Mouse (Mus musculus) forebrain, postnatal 0 days (tissue): Measurements from ENCODE around the gene Tysnd1. TPM values are rescaled to one million over a fixed set of nuclear protein-coding genes. Genes with fewer than 3 reads are reported as not detected.

Experiments used
- ATAC-seq: fragments of 200-750 bp; cut with Nextera tagmentation; 2 replicates; pipeline ENCODE4 v1.8.0; 2017; ENCODE audit warnings: mild to moderate bottlenecking, moderate library complexity
- DNase-seq: peaks from one replicate; pipeline ENCODE4 v3.0.0-alpha.2; 2015
- H3K27ac ChIP-seq: fragments of 300-500 bp; sonication (generic); 2 replicates; pipeline ENCODE4 v1.5.1; 2014; ENCODE audit warnings: low read depth, mild to moderate bottlenecking, antibody characterized with exemption, low read length, moderate library complexity, mixed read lengths
- H3K27me3 ChIP-seq: fragments of 300-500 bp; sonication (generic); 2 replicates; pipeline ENCODE4 v1.6.1; 2014; ENCODE audit warnings: mild to moderate bottlenecking, low read length, mixed read lengths; ENCODE audit not compliant: insufficient read depth
- H3K36me3 ChIP-seq: fragments of 300-500 bp; sonication (generic); 2 replicates; pipeline ENCODE4 v1.6.1; 2014; ENCODE audit warnings: mild to moderate bottlenecking, moderate library complexity; ENCODE audit not compliant: insufficient read depth
- H3K4me1 ChIP-seq: fragments of 300-500 bp; sonication (generic); 2 replicates; pipeline ENCODE4 v1.6.1; 2014; ENCODE audit warnings: antibody characterized with exemption; ENCODE audit not compliant: insufficient read depth
- H3K4me2 ChIP-seq: fragments of 300-500 bp; sonication (generic); 2 replicates; pipeline ENCODE4 v1.6.1; 2014; ENCODE audit warnings: low read depth, mild to moderate bottlenecking, moderate library complexity
- H3K4me3 ChIP-seq: fragments of 300-500 bp; sonication (generic); 2 replicates; pipeline ENCODE4 v1.5.1; 2014; ENCODE audit warnings: low read depth, low read length, mixed read lengths
- H3K9ac ChIP-seq: fragments of 300-500 bp; sonication (generic); 2 replicates; pipeline ENCODE4 v1.6.1; 2014; ENCODE audit warnings: mild to moderate bottlenecking
- H3K9me3 ChIP-seq: fragments of 300-500 bp; sonication (generic); 2 replicates; pipeline ENCODE4 v1.6.1; 2016; ENCODE audit warnings: low read length
- CTCF ChIP-seq: sonication (generic); IDR thresholded peaks from 2 replicates; pipeline ENCODE4 v1.5.1; 2016; ENCODE audit warnings: antibody characterized with exemption, control low read depth, low read depth
- WGBS: fragments of 180-500 bp; shearing (Covaris S2); extraction: QIAGEN DNeasy Blood & Tissue Kit; methylation state at CpG from one replicate; pipeline ENCODE4 v1.1.7; 2014; 5-methylcytosine and 5-hydroxymethylcytosine counted together
- polyA plus RNA-seq: library from polyadenylated mRNA; unstranded; fragments of >200 nt; fragmentation: Nextera tagmentation; extraction: Ambion mirVana; gene quantifications from 2 replicates; pipeline ENCODE4 v1.2.1, GENCODE M21; 2015
- total RNA-seq: library from RNA; depleted of rRNA; stranded (reverse); fragments of >200 nt; gene quantifications from 2 replicates; pipeline ENCODE4 v1.2.3, GENCODE M21; 2014

Gene Tysnd1
- total and polyA plus RNA-seq, 2 experiments from 2014 or later: 34.4 to 56.8 TPM

- Histone ChIP-seq H3K36me3 (peaks cover 23% of the 10 kb centered on the region), H3K4me1 (no peaks in the 10 kb centered on the region), H3K9me3 (no peaks in the 10 kb centered on the region), H3K4me3 (no peak overlapping the region), H3K27me3 (no peaks in the 10 kb centered on the region), H3K9ac (no peak overlapping the region), H3K27ac (no peak overlapping the region), H3K4me2 (no peak overlapping the region)
- DNase-seq: no peak
- TF ChIP-seq CTCF: no peak
- 94% methylated on average over 3 of the region's 3 CpGs for WGBS
- no peak for ATAC-seq
Measured at GRCm38 (mm10) chr10:61655188-61655587, 40.1 kb upstream of the Tysnd1 start.

- DNase-seq (no peak), ATAC-seq (no peak)
- Histone ChIP-seq H3K27ac (no peak overlapping the region), H3K36me3 (peaks cover 32% of the 10 kb centered on the region), H3K4me1 (no peaks in the 10 kb centered on the region), H3K4me3 (no peak overlapping the region), H3K27me3 (no peaks in the 10 kb centered on the region), H3K9me3 (no peaks in the 10 kb centered on the region), H3K9ac (no peak overlapping the region), H3K4me2 (no peak overlapping the region)
- 0 out of 2 replicates have a peak, but pooled peaks have one; percentile 20 for TF ChIP-seq CTCF
- 92% methylated on average over 18 of the region's 18 CpGs for WGBS
Measured at GRCm38 (mm10) chr10:61656928-61657882, 38.1 kb upstream of the Tysnd1 start.

- peak; percentile 86 for TF ChIP-seq CTCF
- Histone ChIP-seq H3K27ac (no peak overlapping the region), H3K4me2 (no peak overlapping the region), H3K4me3 (no peak overlapping the region), H3K36me3 (peaks cover 37% of the 10 kb centered on the region), H3K27me3 (no peaks in the 10 kb centered on the region), H3K4me1 (no peaks in the 10 kb centered on the region), H3K9ac (no peak overlapping the region), H3K9me3 (no peaks in the 10 kb centered on the region)
- no peak for ATAC-seq
- DNase-seq: peak; percentile 83
- 28% methylated on average over 4 of the region's 4 CpGs for WGBS
Measured at GRCm38 (mm10) chr10:61657985-61658384, 37.3 kb upstream of the Tysnd1 start.

GRCm38 (mm10) chr10:61661887-61662286 lies 33.4 kb upstream of the Tysnd1 start:
- no peak for TF ChIP-seq CTCF
- 66% methylated on average over 8 of the region's 8 CpGs for WGBS
- peaks cover 54% of the 10 kb centered on the region for H3K36me3 ChIP-seq

GRCm38 (mm10) chr10:61662391-61662988 lies 32.8 kb upstream of the Tysnd1 start:
- Histone ChIP-seq H3K27ac (peak overlapping the region; percentile 66), H3K4me3 (no peak overlapping the region), H3K9ac (no peak overlapping the region), H3K4me1 (no peaks in the 10 kb centered on the region), H3K36me3 (peaks cover 55% of the 10 kb centered on the region), H3K4me2 (no peak overlapping the region), H3K27me3 (no peaks in the 10 kb centered on the region), H3K9me3 (no peaks in the 10 kb centered on the region)
- TF ChIP-seq CTCF: no peak
- 25% methylated on average over 10 of the region's 10 CpGs for WGBS
- DNase-seq (peak; percentile 76), ATAC-seq (peak; percentile 89)

More at GRCm38 (mm10) chr10:61661887-61662286, 33.4 kb upstream of the Tysnd1 start:
- H3K9me3 ChIP-seq: no peaks in the 10 kb centered on the region
- H3K27me3 ChIP-seq: no peaks in the 10 kb centered on the region
- H3K4me2 ChIP-seq: no peak overlapping the region
- peak overlapping the region; percentile 64 for H3K27ac ChIP-seq
- H3K4me3 ChIP-seq: no peak overlapping the region
- ATAC-seq: no peak
- no peaks in the 10 kb centered on the region for H3K4me1 ChIP-seq
- DNase-seq: no peak
- H3K9ac ChIP-seq: no peak overlapping the region

GRCm38 (mm10) chr10:61665111-61665510 lies 30.2 kb upstream of the Tysnd1 start:
- 93% methylated on average over 10 of the region's 10 CpGs for WGBS
- no peak overlapping the region for H3K27ac ChIP-seq
- no peaks in the 10 kb centered on the region for H3K9me3 ChIP-seq
- no peak overlapping the region for H3K9ac ChIP-seq
- DNase-seq (no peak), ATAC-seq (no peak)
- peaks cover 69% of the 10 kb centered on the region for H3K36me3 ChIP-seq
- no peak for TF ChIP-seq CTCF
- no peak overlapping the region for H3K4me2 ChIP-seq
- no peak overlapping the region for H3K4me3 ChIP-seq
- no peaks in the 10 kb centered on the region for H3K27me3 ChIP-seq
- H3K4me1 ChIP-seq: no peaks in the 10 kb centered on the region

- Histone ChIP-seq H3K4me1 (no peaks in the 10 kb centered on the region), H3K9ac (no peak overlapping the region), H3K27me3 (no peaks in the 10 kb centered on the region), H3K27ac (no peak overlapping the region), H3K4me2 (no peak overlapping the region), H3K4me3 (no peak overlapping the region), H3K9me3 (no peaks in the 10 kb centered on the region), H3K36me3 (peaks cover 74% of the 10 kb centered on the region)
- DNase-seq (no peak), ATAC-seq (no peak)
- 100% methylated on average over 3 of the region's 3 CpGs for WGBS
- TF ChIP-seq CTCF: no peak
Measured at GRCm38 (mm10) chr10:61665651-61666050, 29.7 kb upstream of the Tysnd1 start.
